Mouse (Mus musculus): Measurements from ENCODE around the gene Rad18.
"Not testable (repeated sequence)": the region's sequence is repeated elsewhere in the genome, so short reads cannot be mapped to it uniquely, and the experiment has no call there.

The Rad18 gene

GRCm38 (mm10) chr6:112696056-112696950 is at the start of gene Rad18:
Gene Rad18 (minus strand): TSS chr6:112696686.
- peak; percentile 81 for DNase-seq (ENCODE audit: low read depth, low spot score)

- DNase-seq (ENCODE audit: low read depth, low spot score), result no peak
These were observed 45.8 kb upstream of the Rad18 start for GRCm38 (mm10) chr6:112742297-112742696.

GRCm38 (mm10) chr6:112741766-112742165 is 45.3 kb upstream of the Rad18 start:
- DNase-seq (ENCODE audit: low read depth, low spot score), result no peak

- no peak for DNase-seq (ENCODE audit: low read depth, low spot score)
These were observed 43.1 kb upstream of the Rad18 start for GRCm38 (mm10) chr6:112739635-112740034.

- DNase-seq (ENCODE audit: low read depth, low spot score), result no peak
These were observed 42.4 kb upstream of the Rad18 start for GRCm38 (mm10) chr6:112738924-112739323.

- no peak for DNase-seq (ENCODE audit: low read depth, low spot score)
These were observed 40.0 kb upstream of the Rad18 start for GRCm38 (mm10) chr6:112736471-112736870.

- DNase-seq (ENCODE audit: low read depth, low spot score), result no peak
These were observed 38.6 kb upstream of the Rad18 start for GRCm38 (mm10) chr6:112735054-112735453.

- no peak for DNase-seq (ENCODE audit: low read depth, low spot score)
These were observed 37.5 kb upstream of the Rad18 start for GRCm38 (mm10) chr6:112733942-112734341.

GRCm38 (mm10) chr6:112732434-112732833 is 35.9 kb upstream of the Rad18 start:
- no peak for DNase-seq (ENCODE audit: low read depth, low spot score)

GRCm38 (mm10) chr6:112731386-112731785 is 34.9 kb upstream of the Rad18 start:
- DNase-seq (ENCODE audit: low read depth, low spot score), result no peak

- peak; percentile 95 for DNase-seq (ENCODE audit: low read depth, low spot score)
These were observed 32.4 kb upstream of the Rad18 start for GRCm38 (mm10) chr6:112728760-112729422.

GRCm38 (mm10) chr6:112725468-112725867 is 29.0 kb upstream of the Rad18 start:
- no peak for DNase-seq (ENCODE audit: low read depth, low spot score)

- DNase-seq (ENCODE audit: low read depth, low spot score), result no peak
These were observed 24.1 kb upstream of the Rad18 start for GRCm38 (mm10) chr6:112720409-112721080.

GRCm38 (mm10) chr6:112719983-112720382 is 23.5 kb upstream of the Rad18 start:
- DNase-seq (ENCODE audit: low read depth, low spot score), result peak; percentile 76

- no peak for DNase-seq (ENCODE audit: low read depth, low spot score)
These were observed 20.7 kb upstream of the Rad18 start for GRCm38 (mm10) chr6:112717168-112717567.

GRCm38 (mm10) chr6:112713951-112714350 is 17.5 kb upstream of the Rad18 start:
- DNase-seq (ENCODE audit: low read depth, low spot score), result no peak

GRCm38 (mm10) chr6:112702296-112702695 is 5.8 kb upstream of the Rad18 start:
- DNase-seq (ENCODE audit: low read depth, low spot score), result not testable (repeated sequence)

- DNase-seq (ENCODE audit: low read depth, low spot score), result no peak
These were observed 3.9 kb upstream of the Rad18 start for GRCm38 (mm10) chr6:112700392-112700791.

- no peak for DNase-seq (ENCODE audit: low read depth, low spot score)
These were observed 2.6 kb upstream of the Rad18 start for GRCm38 (mm10) chr6:112699115-112699514.

GRCm38 (mm10) chr6:112694492-112694891 is 2.0 kb downstream of the Rad18 start:
- DNase-seq (ENCODE audit: low read depth, low spot score), result no peak

- DNase-seq (ENCODE audit: low read depth, low spot score), result no peak
These were observed 5.0 kb downstream of the Rad18 start for GRCm38 (mm10) chr6:112691523-112691922.

- DNase-seq (ENCODE audit: low read depth, low spot score), result no peak
These were observed 8.5 kb downstream of the Rad18 start for GRCm38 (mm10) chr6:112688033-112688432.
